Mouse (Mus musculus) heart, postnatal 36 days (tissue): Measurements from ENCODE around the gene Hadha. TPM values are rescaled to one million over a fixed set of nuclear protein-coding genes. Genes with fewer than 3 reads are reported as not detected.

Experiments
- DNase-seq, 2 experiments: peaks; one replicate each; pipeline ENCODE4 v3.0.0; 2021 to 2022
- intact Hi-C: fragments of 180-260 bp; cut with DNase I; formaldehyde crosslinking; loops from one replicate; pipeline ENCODE4 v1.15.1; 2025
- total RNA-seq, 2 experiments: library from RNA; stranded (reverse); gene quantifications; 2 replicates each; pipeline ENCODE4 v1.2.3; 2021

The Hadha gene
- total RNA-seq, 2 experiments from 2014 or later, result 1,332 to 1,358 TPM

- DNase-seq, result no peak
- intact Hi-C loops, result loop anchor here (5.0 kb wide), 1 partner anchor 292 kb away; no protein-coding TSS in a partner anchor
These were observed 40.2 kb downstream of the Hadha start for GRCm38 (mm10) chr5:30114761-30115140.

- DNase-seq, result peak; percentile 70 to 74
- intact Hi-C loops, result loop anchor here (5.0 kb wide), 1 partner anchor 292 kb away; no protein-coding TSS in a partner anchor
These were observed 40.8 kb downstream of the Hadha start for GRCm38 (mm10) chr5:30113881-30114760.

- no peak for DNase-seq
- intact Hi-C loops, result loop anchor here (5.0 kb wide), 1 partner anchor 290 kb away; no protein-coding TSS in a partner anchor
These were observed 42.4 kb downstream of the Hadha start for GRCm38 (mm10) chr5:30112533-30113068.

DNA sequence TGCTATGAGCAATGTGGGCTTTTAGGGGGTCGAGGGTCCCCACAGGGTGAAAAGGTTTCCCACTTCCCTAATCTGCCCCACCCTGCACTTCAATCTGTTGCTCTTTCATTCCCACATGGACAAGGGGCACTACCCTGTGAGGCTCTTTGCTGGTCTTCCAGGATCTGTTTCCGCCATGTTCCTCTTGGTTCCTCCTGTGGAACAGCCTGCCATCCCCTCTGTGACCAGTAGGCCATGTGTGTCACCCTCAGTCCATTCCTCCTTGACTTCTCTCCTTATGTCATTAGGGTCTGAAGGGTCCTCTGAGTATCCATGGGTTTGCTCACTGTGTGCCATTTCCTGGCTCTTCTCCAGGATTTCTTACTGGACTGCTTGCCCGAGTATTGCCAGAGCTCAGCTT lies 43.2 kb downstream of the Hadha start:
- intact Hi-C loops, result loop anchor here (5.0 kb wide), 1 partner anchor 289 kb away; no protein-coding TSS in a partner anchor
- no peak for DNase-seq

- DNase-seq, result peak in 1 of 2 experiments; percentile 36
These were observed 43.8 kb downstream of the Hadha start for GRCm38 (mm10) chr5:30111126-30111525.

GRCm38 (mm10) chr5:30110371-30111060 lies 44.4 kb downstream of the Hadha start:
- intact Hi-C loops, result loop anchor here (5.0 kb wide), 1 partner anchor 288 kb away; no protein-coding TSS in a partner anchor
- DNase-seq, result no peak

More at GRCm38 (mm10) chr5:30111126-30111525, 43.8 kb downstream of the Hadha start:
- intact Hi-C loops, result loop anchor here (5.0 kb wide), 1 partner anchor 289 kb away; no protein-coding TSS in a partner anchor

GRCm38 (mm10) chr5:30109899-30110298 lies 45.1 kb downstream of the Hadha start:
- intact Hi-C loops, result loop anchor here (5.0 kb wide), 1 partner anchor 288 kb away; no protein-coding TSS in a partner anchor

GRCm38 (mm10) chr5:30108233-30108632 lies 46.7 kb downstream of the Hadha start:
- intact Hi-C loops, result no loop called here
- no peak for DNase-seq

More at GRCm38 (mm10) chr5:30109899-30110298, 45.1 kb downstream of the Hadha start:
- DNase-seq, result no peak

DNA sequence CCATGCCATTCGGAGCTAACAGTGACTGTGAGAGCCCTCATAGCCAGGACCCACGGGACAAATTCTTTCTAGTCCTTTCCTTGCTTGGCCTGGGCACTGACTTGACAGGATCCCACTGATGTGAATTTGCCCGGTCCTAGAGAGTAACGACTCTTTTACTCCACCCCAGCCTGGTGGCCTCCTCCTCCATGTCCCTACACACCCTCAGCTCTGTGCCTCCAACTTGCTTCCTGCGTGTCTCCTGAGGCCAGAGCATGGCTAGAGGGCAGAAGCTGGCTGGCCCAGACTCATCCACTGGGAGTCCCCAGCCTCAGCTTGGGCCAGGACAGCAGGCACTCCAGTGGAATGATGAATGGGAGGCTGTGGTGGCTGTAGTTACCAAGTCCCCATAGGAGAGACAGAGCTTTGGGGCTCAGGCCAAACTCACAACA lies 47.3 kb downstream of the Hadha start:
- intact Hi-C loops, result no loop called here

GRCm38 (mm10) chr5:30107186-30107585 lies 47.8 kb downstream of the Hadha start:
- no peak for DNase-seq
- intact Hi-C loops, result no loop called here

More for the DNA sequence above, 47.3 kb downstream of the Hadha start:
- DNase-seq, result no peak

DNA sequence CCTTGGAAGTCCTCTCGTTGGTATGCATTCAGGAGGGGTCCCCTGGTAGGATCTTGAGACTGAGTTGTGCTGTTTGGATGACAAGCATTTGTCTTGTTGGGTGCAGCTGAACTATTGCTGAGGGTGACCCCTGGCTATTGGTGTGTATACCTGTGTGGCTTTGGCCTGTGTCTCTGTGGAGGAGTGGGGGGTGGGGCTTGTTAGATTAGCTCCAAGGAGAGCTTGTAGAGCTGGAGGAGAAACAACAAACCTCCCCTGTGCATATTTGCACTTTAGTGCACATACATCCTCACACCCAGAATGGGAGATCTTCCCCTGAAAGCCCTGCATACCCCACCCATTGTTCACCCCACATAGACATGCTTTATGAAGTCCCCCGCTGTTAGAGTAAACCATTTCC lies 48.2 kb downstream of the Hadha start:
- intact Hi-C loops, result no loop called here
- DNase-seq, result no peak

DNA sequence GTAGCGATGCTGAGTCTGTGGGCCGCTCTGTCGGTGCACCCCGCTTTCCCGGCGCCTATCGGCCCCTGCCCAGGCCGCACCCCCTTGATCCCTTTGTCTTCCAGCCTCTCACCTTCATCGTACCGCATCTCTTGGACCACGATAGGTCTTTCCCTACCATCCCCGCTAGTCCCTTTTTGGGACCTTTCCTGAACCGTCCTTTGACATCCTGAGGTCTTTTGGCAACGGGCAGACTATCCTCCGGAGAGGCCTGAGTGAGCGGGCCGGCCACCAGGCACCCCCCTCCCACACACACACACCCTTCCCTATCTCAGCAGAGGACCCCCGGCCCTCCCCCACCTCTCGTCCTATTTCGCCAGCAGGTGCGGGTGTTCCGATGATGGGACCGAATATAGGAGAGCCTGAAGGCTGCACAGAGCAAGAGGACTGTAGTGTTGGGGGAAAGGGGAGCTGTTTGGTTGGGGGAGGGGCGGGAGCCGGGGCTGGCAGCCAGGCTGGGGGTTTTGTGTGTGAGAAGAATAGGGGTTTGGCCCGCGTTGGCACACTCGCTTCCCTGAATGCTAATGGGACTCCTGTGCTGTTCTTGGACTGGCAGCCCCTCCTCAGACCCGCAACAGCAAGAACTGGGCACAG lies 49.2 kb downstream of the Hadha start, which contains the start of gene 3110082J24Rik:
TSS of gene 3110082J24Rik (minus strand) at position 419 of the 633 bp plus-strand sequence.
- intact Hi-C loops, result no loop called here
- DNase-seq, result no peak

GRCm38 (mm10) chr5:30104841-30105667 lies 49.9 kb downstream of the Hadha start, which contains the start of gene Garem2:
Gene Garem2 (plus strand): TSS chr5:30105161.
- intact Hi-C loops, result no loop called here
- DNase-seq, result no peak

GRCm38 (mm10) chr5:30104339-30104738 lies 50.6 kb downstream of the Hadha start:
- intact Hi-C loops, result no loop called here
- DNase-seq, result peak in 1 of 2 experiments; percentile 59

GRCm38 (mm10) chr5:30103340-30103739 lies 51.6 kb downstream of the Hadha start:
- intact Hi-C loops, result no loop called here
- no peak for DNase-seq

DNA sequence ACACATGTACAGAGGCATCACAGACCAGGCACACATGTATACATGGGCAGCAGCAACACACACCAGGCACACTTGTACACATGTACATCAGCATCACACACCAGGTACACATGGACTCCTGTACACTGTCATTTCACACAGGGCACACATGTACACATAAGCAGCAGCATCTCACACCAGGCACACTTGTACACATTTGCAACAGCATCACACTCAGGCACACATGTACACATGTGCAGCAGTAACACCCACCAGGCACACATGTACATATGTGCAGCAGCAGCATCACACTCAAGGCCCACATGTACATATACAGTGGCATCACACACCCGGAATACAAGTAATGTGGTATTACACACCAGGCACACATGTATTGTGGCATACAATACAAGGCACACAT lies 56.7 kb downstream of the Hadha start:
- no peak for DNase-seq
- intact Hi-C loops, result no loop called here

DNA sequence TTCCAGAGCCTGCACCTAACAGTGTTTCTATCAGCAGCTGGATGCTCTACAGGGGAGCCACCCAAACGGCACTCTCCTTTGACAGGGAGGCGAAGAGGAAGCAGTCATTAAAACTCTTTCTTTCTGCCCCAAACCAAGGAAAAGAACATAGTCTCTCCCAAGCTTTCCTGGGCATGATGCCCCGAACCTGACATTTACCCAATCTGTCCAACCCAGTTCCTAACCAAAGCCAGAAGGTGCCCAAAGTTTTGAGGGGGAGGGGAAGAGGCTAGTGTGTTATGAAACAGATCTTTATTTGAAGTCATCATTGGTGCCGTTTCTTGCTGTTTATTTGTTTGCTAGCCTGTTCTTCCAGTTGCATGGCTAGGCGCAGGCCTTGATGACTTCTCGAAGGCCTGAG lies 59.2 kb downstream of the Hadha start:
- intact Hi-C loops, result no loop called here
- DNase-seq, result no peak

- intact Hi-C loops, result no loop called here
- DNase-seq, result no peak
These were observed 60.6 kb downstream of the Hadha start for GRCm38 (mm10) chr5:30094399-30094798.

DNA sequence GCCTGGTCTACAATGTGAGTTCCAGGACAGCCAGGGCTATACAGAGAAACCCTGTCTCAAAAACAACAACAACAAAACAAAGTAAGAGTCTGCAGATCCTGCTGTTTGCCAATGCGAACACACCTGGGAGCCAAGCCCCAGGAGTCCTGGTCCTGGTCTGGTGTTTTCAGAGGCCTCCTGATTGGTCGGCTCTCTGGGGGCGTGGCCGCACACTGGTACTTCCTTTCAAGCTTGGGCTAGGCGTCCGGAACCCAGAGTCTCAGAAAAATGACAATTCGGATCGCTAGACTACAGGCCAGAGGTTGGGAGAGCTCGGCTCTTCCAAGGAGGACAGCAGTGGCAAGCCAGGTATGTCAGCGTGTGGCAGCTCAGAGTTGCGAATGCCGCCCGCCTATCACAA lies 62.3 kb downstream of the Hadha start:
- no peak for DNase-seq
- intact Hi-C loops, result no loop called here
